Mouse (Mus musculus) bone marrow, adult 2 months (tissue): ENCODE results near the gene Nos1ap.

Experiments
- CTCF ChIP-seq: fragments of 200-500 bp; IDR thresholded peaks from 2 replicates; pipeline ENCODE4 v1.5.1; 2011; ENCODE audit warnings: low read length, control low read depth; ENCODE audit not compliant: control insufficient read depth, insufficient read depth
- POLR2A ChIP-seq: fragments of 200-500 bp; IDR thresholded peaks from 2 replicates; pipeline ENCODE4 v1.6.1; 2011; ENCODE audit warnings: low read depth, mild to moderate bottlenecking, control low read depth, low read length, borderline replicate concordance; ENCODE audit not compliant: control insufficient read depth

DNA sequence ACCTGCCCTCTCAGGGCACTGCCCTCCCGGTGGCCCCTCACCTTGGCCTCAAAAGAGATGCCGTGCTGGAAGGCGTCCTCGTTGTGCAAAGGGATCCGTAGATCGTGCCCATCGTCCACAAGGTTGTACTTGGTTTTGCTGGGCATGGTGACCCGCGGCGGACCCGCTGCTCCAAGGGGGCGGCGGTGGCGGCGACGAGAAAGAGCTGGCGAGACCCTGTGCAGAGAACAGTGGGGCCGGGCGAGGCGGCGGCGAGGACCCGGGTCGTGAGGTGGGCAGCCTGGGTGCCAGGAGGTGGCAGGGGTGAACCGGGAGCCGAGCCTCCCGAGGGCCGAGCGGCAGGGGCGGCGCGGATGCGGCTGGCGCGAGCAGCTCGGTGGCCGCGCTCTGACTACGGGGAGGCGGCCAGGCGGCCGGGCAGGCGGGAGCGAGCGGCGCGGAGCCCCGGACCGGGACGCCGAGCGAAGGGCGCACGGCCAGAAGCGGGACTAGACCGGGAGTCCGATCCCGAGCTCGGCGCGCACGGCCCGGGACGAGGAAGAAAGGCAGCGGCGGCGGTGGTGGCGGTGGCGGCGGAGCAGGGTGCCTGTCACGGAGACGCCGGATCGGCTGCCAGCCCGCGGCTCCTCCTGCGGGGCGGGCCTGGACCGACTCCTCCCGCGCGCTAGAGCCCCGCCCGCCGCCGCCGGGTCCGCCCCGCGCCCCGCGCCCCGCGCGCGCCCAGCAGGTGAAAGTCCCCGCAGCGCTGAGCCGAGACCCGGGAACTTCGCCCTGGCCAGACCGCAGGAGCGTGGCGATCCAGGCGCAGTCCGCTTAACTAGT lies at the start of gene Nos1ap:
- TF ChIP-seq CTCF (no peak), POLR2A (peak; percentile 1; the same call in 1 of the 2 replicates)
